Mouse (Mus musculus) adrenal gland, postnatal 25 days (tissue): ENCODE measurements around the gene Gchfr. TPM values are rescaled to one million over a fixed set of nuclear protein-coding genes. Genes with fewer than 3 reads are reported as not detected.

Experiments used
- DNase-seq: peaks from one replicate; pipeline ENCODE4 v3.0.0; 2021; ENCODE audit warnings: mixed read lengths
- long read RNA-seq: library from polyadenylated mRNA; stranded (forward); transcript quantifications from one replicate; pipeline ENCODE4 v2.0.0, GENCODE M21; 2021
- total RNA-seq: library from RNA; stranded (reverse); gene quantifications from 2 replicates; pipeline ENCODE4 v1.2.3, GENCODE M21; 2021

Gchfr gene
- 11.0 and 14.9 TPM in 2 replicates for total RNA-seq
- long read RNA-seq, transcript Gchfr-201 (3 exons, 645 nt) = major isoform, 74 of 78 reads
- long read RNA-seq, partial matches to known transcripts = 3 of 78 reads
- long read RNA-seq, other reads (novel, unspliced or antisense) = 1 of 78 reads

DNA sequence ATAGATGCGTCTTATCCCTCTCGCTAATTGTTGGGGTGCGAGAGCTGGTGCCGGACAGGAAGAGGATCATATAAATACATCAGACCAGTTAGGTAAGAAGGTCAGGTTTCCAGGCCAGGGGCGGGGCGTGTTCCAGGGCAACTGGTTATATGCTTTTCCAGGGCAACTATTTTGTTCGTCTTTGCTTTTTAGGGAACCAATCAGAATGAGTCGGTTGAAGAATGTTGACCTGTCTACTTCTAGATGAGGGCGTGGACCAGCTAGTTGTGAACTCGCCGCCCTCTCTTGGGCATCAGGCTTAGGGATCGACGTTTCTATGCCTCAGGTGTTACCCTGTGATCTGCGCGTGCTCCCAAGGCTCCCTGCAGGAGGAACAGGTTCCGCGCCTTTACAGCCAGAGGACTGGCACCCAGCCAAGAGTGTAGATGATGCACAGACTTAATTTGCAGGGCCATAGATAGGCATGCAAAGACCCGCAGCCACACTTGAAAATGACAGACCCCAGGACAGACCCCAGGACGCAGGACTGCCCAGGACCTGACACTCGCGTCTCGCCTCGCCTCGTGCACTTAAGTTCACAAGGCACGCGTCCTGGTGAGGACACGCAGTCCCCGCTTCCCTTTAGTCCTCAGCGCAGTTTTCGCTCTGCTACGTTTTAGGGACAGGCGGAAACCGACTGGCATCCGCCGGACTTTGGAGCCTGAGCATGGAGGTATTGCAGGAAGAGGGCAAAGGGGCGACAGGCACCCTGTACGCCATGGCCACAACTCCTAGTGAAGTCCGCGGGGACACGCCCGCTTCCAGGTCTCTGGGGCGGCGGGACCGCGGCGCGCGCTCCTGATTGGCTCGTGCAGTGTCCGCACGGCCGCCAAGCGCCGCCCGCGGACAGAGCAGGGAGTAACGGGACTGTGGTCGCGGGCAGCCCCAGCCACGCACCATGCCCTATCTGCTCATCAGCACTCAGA is at the start of gene Gchfr:
Gene Gchfr, plus strand, starts transcription at position 873 of the 965 bp plus-strand sequence.
- DNase-seq = peak; percentile 84

DNA sequence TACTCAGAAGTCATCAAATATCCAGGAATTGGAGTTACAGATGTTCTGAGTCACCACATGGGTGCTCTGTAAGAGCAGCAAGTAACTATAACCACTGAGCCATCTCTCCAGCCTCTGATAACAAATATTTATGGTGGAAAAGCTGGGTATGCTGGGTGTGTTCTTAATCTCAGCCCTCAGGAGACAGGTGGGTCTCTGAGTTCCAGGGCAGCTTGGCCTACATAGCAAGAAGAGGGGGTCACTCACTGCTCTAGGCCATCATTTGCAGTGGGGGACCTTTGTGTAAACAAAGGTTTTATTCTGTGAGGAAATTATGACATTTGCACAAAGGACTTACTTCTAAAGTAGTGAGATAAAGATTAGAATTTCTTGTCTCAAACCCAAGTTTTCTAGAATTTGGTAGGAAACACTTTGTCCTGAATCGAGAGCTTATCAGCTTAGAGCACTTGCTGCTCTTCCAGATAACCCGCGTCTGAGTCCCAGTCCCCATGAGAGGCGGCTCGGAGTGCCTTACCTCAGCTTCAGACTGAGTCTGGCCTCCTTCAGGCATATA is 31.2 kb upstream of the Gchfr start:
- DNase-seq = no peak

DNA sequence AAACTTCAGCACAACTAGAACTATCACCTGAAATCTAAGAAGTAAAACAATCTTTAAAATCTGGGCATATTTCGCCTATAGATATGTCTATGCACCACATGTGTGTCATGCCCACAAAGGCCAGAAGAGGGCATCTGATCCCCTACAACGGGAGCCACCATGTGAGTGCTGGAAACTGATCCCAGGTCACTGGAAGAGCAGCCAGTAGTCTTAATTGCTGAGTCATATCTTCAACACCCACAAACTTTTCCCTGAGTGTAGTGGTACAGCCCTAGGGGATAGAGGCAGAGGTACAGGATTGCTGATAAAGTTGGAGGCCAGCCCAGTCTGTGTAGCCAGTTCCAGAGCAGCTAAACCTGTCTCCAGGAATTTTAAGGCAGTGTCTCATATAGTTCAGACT is 22.4 kb upstream of the Gchfr start:
- DNase-seq = no peak

DNA sequence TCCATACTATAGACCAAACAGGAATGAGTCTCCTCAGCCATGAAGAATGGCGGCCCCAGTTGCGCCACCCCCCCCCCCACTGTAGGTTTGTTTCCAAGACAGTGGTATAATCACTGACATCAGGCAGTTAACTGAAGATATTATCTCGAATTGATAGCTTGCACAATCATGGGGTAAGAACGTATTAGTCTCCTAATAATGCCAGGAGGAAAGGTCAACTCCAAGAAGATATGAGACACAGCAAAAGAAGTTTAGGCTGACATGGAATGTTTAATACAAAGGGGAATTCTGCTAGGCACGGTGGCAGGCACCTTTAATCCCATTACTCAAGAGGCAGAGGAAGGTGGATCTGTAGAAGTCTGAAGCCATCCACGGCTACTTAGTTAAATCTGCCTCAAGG is 21.1 kb upstream of the Gchfr start:
- no peak for DNase-seq

DNA sequence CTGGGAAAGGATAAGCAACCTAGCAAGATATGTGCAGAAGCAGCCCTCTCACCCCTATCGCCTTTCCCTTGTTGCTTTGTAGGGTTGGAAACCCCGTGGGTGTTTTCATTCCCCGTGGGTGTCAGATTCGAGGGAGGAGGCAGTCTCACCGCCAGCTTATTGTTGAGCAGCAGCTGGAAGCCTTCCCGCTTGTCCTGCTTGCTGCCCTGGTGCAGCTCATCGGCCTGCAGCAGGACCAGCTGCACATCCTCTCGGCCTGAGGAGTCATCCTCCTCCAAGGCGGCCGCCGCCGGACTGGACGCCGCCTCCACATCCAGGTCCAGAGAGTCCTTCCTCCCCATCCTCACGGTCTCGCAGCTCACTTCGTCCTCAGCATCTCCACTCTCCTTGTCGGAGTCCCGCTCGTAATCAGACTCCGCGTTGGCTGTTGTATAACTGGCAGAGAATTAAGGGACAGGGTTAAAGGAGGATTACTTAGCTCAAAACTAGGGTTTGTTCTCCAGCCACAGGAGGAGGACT is 20.4 kb upstream of the Gchfr start:
- DNase-seq = no peak

DNA sequence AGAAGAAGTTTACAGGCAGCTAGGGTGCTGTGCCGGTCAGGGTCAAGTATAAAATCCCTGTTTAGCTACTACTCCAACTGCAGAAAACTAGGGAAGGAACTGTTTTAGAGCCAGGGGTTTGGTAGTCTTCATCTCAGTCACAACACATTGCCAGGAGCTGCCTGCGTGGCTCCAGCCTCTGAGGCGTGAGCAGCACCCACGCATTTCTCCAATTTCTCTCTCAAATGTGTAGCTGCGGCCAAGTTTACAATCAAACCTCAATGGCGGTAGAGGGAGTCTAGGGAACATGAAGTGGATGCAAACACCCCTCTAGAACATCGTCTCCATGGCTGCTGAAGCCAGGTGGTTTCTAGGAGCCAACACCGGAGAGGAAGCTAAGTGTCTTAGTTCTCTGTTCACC is 19.8 kb upstream of the Gchfr start:
- DNase-seq = no peak

DNA sequence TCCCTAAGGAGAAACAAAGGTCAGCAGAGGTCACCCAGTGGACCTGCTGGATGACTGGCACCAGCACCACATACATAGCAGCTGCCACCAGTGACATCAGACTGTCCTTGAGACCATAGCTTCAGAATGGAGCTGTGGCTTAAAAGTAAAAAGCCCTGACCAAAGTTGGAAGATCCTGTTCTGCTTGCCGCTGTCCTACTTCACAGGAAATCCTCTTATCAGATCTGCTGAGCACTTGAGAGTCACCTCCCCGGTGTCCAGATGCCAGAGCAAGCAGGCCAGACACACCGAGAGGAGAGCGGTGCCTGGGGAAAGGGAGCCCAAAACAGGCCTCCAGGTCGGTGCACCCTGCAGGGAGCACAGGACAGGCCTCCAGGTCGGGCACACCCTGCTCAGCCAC is 15.3 kb upstream of the Gchfr start:
- DNase-seq = no peak

DNA sequence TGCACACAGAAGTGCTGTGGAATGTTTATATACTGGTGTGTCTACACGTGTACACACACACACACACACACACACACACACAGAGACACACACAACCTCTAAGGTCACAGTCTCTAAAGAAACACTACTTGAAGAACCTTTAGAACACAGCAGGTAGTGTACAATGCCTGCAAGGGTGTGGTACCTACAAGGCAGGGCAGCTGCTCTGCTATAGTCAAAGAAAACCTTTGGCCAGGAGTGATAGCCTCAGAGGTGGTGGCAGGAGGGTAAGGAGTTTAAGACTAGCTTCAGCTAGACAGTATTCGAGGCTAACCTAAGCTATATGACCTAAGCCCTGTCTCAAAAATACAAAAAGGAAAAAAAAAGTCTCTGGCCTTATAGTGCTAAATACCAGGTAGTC is 12.9 kb upstream of the Gchfr start:
- no peak for DNase-seq

DNA sequence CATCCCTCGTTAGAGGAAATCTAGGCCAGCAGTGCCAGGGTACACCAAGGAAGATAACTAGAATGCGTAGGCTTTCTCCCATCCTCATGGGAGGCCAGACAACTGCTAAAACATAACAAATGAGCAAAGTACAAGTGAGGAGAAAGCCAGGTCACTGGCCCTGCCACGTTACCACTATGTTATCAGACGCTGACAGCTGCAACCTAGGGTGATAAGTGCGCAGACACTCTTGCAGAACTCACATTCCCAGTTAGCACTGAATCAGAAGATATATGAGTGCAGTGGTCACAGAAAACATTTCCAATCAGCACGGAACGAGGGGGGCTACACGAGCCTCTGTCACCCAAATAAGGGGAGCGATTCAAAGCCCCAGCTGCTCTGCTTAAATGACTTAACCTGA is 12.2 kb upstream of the Gchfr start:
- no peak for DNase-seq

DNA sequence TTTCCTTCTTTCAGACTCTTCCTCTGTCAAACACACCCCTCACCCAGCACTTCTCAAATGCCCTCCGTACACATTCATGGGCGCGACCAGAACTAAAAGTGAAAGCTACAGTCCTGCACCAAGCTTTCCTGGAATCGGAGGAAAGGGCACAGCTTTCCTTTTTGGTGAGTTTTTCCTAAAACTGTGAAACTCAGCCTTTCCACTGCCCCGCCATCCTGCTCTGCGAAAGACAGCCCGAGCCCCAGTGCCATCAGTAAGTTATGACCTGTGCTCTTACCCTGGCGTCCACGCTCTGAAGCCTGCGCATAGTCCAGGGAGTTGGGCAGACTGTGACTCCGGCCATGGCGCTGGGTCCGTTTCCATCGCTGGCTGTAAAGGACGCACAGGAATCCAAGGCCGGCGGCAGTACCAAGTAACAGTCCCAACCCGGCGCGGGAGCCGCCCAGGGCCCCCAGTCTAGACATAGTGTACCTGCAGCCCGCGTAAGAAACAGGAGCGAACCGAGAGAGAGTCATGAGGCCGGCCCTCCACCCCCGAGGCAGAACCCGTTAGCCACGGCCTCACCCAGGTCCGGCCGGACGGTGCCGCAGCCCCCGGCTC is 11.4 kb upstream of the Gchfr start:
- DNase-seq = peak; percentile 38

DNA sequence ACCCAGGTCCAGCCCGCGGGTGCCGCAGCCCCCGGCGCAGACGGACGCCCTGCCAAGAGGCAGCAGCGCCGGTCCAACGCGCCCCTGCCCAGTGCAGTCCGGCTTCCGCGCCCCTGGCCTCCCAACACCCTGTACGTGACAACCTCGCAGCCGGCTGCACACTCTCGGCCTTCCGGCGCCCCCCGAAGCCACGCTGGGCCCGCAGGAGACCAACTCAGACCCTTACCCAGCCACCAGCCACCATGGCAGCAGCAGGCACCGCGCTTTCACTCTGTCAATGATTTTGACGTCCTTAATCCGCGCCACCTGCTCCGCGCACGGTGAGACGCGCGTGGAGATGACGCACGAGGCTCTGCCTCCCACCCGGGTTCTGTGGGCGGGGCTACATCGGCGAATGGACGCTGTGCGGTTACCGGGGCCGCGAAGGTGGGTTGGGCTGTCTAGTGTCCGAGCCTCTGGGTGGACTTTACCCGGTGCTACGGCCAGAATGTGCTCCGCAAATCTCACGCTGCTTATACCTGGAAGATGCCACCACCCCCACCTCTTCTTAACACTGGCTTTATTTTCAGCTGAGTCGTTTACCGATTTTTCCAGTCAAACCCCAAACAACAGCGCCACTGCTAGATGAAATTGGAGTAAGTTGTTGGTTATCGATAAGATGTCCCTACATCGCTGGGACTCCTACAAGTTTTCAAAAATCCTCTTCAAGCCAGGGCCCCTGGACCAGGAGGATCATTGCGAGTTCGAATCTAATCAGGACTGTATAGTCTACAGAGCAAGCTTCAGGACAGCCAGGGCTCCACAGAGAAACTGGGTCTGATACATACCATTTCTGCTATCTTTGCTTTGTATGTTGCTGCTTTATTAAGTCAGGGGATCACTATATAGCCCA is 10.6 kb upstream of the Gchfr start, which contains the start of gene Rmdn3:
Gene Rmdn3, minus strand, starts transcription at position 354 of the 892 bp plus-strand sequence.
- peak; percentile 94 for DNase-seq

DNA sequence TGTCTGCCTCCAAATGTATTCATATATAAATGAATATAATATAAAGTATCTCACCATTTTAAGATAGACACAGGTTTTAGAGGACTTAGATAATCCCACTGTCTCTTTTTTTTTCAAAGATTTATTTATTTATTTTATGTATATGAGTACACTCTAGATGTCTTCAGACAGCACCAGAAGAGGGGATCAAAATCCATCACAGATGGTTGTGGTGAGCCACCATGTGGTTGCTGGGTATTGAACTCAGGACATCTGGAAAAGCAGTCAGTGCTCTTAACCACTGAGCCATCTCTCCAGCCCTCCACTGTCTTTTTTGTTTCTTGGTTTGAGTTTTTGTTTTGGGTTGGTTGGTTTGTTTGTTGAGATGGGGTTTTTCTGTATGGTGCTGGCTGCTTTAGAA is 9.7 kb upstream of the Gchfr start:
- DNase-seq = no peak

DNA sequence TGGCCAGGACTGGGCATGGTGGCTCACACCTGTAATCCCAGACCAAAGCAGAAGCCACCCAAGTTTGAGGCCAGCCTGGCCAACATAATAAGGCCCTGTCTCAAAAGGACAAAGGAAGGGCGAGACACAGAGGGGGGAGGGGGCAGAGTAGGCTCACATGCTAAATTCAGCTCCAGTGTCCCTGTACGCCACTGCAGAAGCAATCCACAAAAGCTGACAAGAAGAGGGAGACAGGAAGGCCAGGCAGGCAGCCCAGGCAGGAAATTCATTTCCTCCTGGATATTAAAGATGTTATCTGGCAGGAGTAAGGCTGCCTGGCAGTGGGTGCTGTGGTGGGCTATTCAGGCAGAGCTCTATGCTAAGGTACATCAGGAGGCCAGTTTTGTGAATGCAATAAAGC is 6.3 kb upstream of the Gchfr start:
- DNase-seq = no peak

DNA sequence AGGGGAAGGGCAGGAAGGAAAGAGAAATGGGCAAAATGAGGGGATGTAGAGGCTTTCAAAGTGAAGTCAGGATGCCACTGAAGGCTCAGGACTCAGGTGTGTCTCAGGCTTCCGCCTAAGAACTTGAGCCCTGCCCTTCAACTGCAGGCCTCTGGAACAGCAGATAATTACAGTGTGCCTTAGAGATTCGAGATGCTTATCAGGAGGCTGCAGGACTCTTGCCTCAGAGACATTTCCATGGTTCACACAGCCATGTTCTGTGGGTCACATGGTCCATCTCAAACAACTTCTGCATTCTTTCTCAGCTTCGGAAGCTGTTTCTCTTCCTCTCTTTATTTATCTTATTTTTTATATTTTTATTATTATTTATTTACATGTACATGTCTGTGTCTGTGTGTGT is 4.4 kb upstream of the Gchfr start:
- DNase-seq = no peak

DNA sequence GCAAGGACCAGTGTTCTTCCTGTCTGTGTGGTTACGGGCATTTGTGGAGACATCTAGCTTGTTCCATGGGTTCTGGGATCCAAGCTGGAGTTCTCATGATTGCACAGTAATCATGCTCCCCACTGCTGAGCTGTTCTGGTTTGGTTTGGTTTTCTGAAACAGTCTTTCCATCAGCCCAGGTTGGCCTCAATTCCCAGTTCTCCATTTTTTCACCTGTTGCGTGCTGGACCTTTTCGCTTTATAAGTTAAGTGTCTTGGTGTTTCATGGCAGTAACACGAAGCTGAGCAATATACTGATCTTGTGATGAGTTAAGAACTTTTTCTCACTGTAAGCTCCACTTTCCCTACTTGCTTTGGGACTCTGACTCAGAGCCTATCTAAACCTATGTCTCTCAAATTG is 3.6 kb upstream of the Gchfr start:
- no peak for DNase-seq

DNA sequence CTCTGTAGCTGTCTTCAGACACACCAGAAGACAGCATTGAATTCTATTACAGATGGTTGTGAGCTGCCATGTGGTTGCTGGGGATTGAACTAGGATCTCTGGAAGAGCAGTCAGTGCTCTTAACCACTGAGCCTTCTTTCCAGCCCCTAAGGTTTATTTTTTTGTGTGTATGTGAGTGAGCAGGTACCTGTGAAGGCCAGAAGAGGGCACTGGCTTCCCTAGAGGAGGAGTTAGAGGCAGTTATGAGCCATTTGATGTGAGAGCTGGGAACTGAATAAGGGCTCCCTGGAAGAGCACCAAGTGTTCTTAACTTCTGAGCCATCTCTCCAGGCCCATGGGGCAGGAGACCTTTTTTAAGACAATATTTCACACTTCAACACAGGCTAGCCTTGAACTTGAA is 2.2 kb upstream of the Gchfr start:
- no peak for DNase-seq

DNA sequence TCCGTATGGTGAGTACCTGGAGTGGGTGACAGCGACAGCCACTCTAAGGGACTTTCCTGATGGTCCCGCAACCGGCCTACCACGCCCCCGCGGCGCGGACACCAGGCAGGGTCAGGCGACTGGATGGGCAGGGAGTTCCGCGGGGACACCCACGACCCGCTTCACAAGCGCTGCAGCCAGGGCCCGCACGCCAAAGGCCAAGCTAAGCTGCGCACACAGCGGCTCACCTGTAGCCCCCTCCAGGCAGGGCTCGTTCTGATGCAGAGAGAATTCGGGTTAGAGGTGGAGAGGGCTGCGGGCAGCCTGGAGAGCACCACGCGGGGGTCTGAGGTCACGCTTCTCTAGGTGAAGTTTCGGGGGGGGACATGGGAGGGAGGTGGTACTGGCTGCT is 288 bp downstream of the Gchfr start:
- DNase-seq = no peak

DNA sequence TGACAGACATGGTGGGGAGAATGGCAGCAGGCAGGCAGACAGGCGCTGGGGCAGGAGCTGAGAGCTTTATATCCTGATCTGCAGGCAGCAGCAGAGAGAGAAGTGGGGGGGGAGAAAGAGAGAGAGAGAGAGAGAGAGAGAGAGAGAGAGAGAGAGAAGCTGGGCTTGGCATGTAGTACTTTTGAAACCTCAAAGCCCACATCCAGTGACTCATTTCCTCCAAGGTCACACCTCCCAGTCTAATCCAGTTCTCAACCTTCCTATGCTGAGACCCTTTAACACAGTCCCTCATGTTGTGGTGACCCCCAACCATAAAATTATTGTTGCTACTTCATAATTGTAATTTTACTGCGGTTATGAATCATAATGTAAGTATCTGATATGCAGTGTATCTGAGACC is 2.7 kb downstream of the Gchfr start:
- no peak for DNase-seq

DNA sequence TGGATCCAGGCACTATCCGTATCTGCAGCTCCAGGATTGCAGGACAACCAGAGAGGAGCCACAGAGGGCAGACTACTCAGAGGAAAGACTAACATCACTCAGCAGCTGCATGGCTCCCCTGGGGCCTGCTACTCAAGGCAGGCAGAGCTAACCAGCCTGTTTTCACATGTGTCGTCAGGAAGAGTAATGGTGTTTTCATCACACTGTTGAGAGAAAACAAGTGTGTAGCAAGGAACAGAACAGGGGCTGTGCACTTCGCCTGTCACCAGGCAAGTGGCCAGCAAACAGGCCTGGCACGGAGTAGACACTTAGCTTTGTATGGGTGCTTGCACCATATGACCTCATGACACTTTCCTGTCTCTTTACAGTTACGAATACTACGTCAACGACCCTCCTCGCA is 4.0 kb downstream of the Gchfr start:
- DNase-seq = no peak

DNA sequence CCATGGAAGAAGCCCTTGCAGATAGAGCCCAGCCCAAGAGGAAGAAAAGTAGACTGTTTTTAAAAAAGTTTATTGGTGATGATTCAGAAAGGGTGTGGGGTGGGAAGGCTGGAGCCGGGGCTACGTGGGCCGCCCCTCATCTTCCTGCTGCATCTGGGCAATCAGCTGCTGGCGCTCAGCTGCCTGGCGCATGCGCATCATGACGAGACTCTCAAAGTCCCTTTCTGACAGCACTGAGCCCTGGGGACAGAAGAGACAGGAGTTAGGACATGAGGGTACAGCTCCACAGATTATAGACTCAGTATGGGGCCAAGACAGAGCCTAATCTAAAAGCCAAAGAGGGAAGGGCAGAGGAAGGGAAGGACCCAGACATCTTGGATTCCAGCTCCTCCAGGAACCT is 4.9 kb downstream of the Gchfr start:
- no peak for DNase-seq

DNA sequence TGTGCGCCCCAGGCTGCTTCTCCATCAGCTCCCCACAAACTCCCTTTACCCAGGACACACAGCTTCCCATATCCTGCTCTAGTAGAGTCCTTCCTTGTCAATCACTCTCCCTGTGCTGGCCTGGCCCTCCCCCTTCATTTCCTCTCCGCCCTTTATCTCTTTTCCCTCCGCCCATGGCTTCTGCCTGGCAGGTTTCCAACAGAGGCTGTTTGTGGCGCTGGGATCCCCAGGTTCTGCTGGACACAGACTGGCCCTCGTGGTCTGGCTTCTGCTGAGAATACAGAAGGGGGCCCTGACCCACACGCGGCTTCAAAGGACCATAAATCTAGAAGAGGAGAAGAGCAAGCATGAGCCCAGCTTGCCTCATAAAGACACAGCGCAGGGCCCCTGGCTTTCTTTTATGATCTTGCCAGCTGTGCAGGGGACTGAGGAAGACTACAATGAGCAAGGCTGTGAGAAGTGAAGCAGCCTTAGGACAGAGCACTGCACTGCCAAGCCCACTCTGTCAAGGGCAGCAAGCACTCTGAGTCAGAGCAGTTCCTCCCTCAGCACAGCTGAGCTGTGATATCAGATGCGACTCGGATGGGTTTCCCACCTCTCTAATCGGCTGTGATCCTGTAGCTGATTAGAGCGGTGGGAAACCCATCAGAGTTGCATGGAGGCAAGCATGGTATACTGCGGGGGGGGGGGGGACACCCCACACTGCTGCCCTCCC is 5.4 kb downstream of the Gchfr start:
- peak; percentile 75 for DNase-seq
